Mouse (Mus musculus) CD4-positive helper T cell, adult 2 months (primary cell): ENCODE results near the gene Cdh13.
A peak's percentile ranks its signal among the peaks of the same experiment; 100 is the strongest.

Experiments
- DNase-seq: peaks from one replicate; pipeline ENCODE4 v3.0.0-alpha.2; 2012; ENCODE audit warnings: low read depth, missing footprints, low spot score

Gene Cdh13

GRCm38 (mm10) chr8:119245641-119246040 is 962.1 kb downstream of the Cdh13 start:
- no peak for DNase-seq

GRCm38 (mm10) chr8:119254358-119254757 is 970.8 kb downstream of the Cdh13 start:
- DNase-seq, result no peak

- DNase-seq, result no peak
Measured at GRCm38 (mm10) chr8:119258642-119259041, 975.1 kb downstream of the Cdh13 start.

- no peak for DNase-seq
Measured at GRCm38 (mm10) chr8:119263750-119264149, 980.2 kb downstream of the Cdh13 start.

- DNase-seq, result no peak
Measured at GRCm38 (mm10) chr8:119266304-119266703, 982.8 kb downstream of the Cdh13 start.

GRCm38 (mm10) chr8:119269576-119269975 is 986.0 kb downstream of the Cdh13 start:
- no peak for DNase-seq

GRCm38 (mm10) chr8:119270371-119270770 is 986.8 kb downstream of the Cdh13 start:
- no peak for DNase-seq

GRCm38 (mm10) chr8:119272891-119273290 is 989.4 kb downstream of the Cdh13 start:
- DNase-seq, result no peak

GRCm38 (mm10) chr8:119275442-119275841 is 991.9 kb downstream of the Cdh13 start:
- DNase-seq, result no peak

GRCm38 (mm10) chr8:119277047-119277451 is 993.5 kb downstream of the Cdh13 start:
- DNase-seq, result no peak

- DNase-seq, result no peak
Measured at GRCm38 (mm10) chr8:119281761-119282160, 998.2 kb downstream of the Cdh13 start.

GRCm38 (mm10) chr8:119284516-119284915 is 1001.0 kb downstream of the Cdh13 start:
- DNase-seq, result no peak

GRCm38 (mm10) chr8:119284920-119285319 is 1001.4 kb downstream of the Cdh13 start:
- no peak for DNase-seq

GRCm38 (mm10) chr8:119295477-119295876 is 1011.9 kb downstream of the Cdh13 start:
- DNase-seq, result no peak

GRCm38 (mm10) chr8:119297752-119298151 is 1014.2 kb downstream of the Cdh13 start:
- peak; percentile 19 for DNase-seq

- DNase-seq, result no peak
Measured at GRCm38 (mm10) chr8:119300335-119300734, 1016.8 kb downstream of the Cdh13 start.

GRCm38 (mm10) chr8:119304196-119304595 is 1020.7 kb downstream of the Cdh13 start:
- DNase-seq, result no peak

- DNase-seq, result peak; percentile 40
Measured at GRCm38 (mm10) chr8:119311412-119311811, 1027.9 kb downstream of the Cdh13 start.

GRCm38 (mm10) chr8:119323215-119323614 is 1039.7 kb downstream of the Cdh13 start:
- no peak for DNase-seq

GRCm38 (mm10) chr8:119339546-119339945 is 1056.0 kb downstream of the Cdh13 start:
- no peak for DNase-seq

- no peak for DNase-seq
Measured at GRCm38 (mm10) chr8:119343606-119344005, 1060.1 kb downstream of the Cdh13 start.

- DNase-seq, result peak; percentile 95
Measured at GRCm38 (mm10) chr8:119344190-119344856, 1060.8 kb downstream of the Cdh13 start, which contains the start of gene Hsbp1. Gene Hsbp1, plus strand, starts transcription at chr8:119344488.

- peak; percentile 15 for DNase-seq
Measured at GRCm38 (mm10) chr8:119345029-119345682, 1061.6 kb downstream of the Cdh13 start.
